Mouse (Mus musculus): ENCODE measurements around the gene Mc1r. TPM values are rescaled to one million over a fixed set of nuclear protein-coding genes. Genes with fewer than 3 reads are reported as not detected.
"Not testable (repeated sequence)": the region's sequence is repeated elsewhere in the genome, so short reads cannot be mapped to it uniquely, and the experiment has no call there.

The Mc1r gene
- polyA plus RNA-seq, 1 experiment from 2014 or later: not detected

DNA sequence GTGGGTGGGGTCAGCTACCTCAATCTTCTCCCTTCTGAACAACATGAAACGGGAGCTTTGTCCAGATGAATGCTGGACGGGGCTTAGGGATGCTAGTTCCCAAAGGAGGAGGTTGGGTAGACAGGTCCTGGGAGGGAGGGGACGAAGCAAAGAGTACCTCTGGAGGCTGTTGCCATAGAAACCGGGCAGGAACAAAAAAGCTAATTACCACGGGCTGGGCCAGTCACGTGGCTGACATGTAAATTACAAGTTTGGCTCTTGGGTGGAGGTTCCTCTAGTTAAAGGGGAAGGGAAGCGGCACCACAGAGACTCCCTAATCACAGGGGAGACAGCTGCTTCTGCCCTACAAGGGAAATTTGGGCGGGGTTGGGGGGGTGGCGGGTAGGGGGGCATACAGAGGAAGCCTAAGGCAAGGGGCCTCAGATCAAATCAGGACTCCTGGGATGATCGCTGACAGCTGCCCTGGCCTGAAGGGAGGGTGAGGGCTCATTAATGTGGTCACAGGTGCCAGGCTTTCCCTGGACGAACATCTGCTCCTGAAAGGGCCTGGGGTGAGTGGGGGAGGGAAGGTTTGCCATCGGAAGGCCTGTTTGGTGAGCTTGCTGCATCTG is 5.8 kb downstream of the Mc1r start:
- WGBS (ENCODE audit: insufficient replicate concordance): 3% methylated on average over 12 of the region's 12 CpGs
- ATAC-seq (ENCODE audit: low read depth): no peak
- Histone ChIP-seq H3K36me3 (no peaks in the 10 kb centered on the region), H3K27me3 (peaks cover 62% of the 10 kb centered on the region), H3K9ac (no peak overlapping the region), H3K27ac (no peak overlapping the region), H3K9me3 (replicated peaks) (no peaks in the 10 kb centered on the region), H3K4me1 (replicated peaks) (peaks cover 81% of the 10 kb centered on the region), H3K4me3 (replicated peaks) (no peak overlapping the region), H3K4me2 (no peak overlapping the region)
- no peak for DNase-seq

DNA sequence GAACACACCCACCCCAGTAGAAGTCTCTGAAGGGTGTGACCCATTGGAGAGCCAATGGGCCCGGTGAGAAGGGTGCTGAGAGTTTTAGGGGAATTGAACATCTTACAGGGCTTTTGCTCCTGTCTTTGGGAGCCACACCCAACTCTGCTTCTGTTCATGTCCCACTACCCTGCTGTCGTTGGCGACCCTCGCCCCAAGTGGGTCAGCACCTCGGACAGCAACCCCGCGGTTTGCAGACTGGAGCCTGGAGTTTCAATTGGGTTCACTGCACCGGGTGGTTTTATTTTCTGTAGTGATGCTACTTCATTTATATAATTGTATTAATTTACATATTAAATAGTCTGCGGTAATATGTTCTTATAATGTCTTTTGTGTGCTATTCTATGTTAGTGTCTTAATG is 7.3 kb downstream of the Mc1r start:
- DNase-seq (no peak), ATAC-seq (ENCODE audit: low read depth) (no peak)
- no peaks in the 10 kb centered on the region for H3K9me3 ChIP-seq (replicated peaks)
- H3K36me3 ChIP-seq: no peaks in the 10 kb centered on the region
- peaks cover 69% of the 10 kb centered on the region for H3K4me1 ChIP-seq (replicated peaks)
- no peak overlapping the region for H3K27ac ChIP-seq
- no peak overlapping the region for H3K4me2 ChIP-seq
- no peak overlapping the region for H3K9ac ChIP-seq
- WGBS (ENCODE audit: insufficient replicate concordance): 6% methylated on average over 9 of the region's 9 CpGs
- H3K4me3 ChIP-seq (replicated peaks): no peak overlapping the region
- peaks cover 50% of the 10 kb centered on the region for H3K27me3 ChIP-seq

DNA sequence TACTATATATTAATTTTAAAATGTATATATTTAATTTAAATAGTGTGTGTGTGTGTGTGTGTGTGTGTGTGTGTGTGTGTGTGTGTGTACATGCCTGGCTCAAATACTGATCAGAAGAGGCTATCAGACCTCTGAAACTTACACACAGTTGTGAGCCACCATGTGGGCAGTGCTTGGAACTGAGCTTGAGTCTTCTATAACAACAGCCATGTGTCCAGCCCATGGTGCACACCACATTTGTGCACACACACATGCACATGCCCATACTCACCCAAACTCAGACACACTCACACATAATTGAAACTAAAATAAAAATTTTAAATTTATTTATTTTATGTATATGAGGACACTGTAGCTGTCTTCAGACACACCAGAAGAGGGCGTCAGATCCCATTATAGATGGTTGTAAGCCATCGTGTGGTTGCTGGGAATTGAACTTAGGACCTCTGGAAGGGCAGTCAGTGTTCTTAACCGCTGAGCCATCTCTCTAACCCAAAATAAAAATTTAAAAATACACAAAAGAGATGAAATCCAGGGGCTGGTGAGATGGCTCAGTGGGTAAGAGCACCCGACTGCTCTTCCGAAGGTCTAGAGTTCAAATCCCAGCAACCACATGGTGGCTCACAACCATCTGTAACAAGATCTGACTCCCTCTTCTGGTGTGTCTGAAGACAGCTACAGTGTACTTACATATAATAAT is 8.2 kb downstream of the Mc1r start:
- H3K4me3 ChIP-seq (replicated peaks); H3K9me3 ChIP-seq (replicated peaks); H3K9ac ChIP-seq; ATAC-seq (ENCODE audit: low read depth); H3K4me2 ChIP-seq; H3K36me3 ChIP-seq; DNase-seq; H3K27ac ChIP-seq: not testable (repeated sequence)
- H3K4me1 ChIP-seq (replicated peaks): peaks cover 60% of the 10 kb centered on the region
- peaks cover 41% of the 10 kb centered on the region for H3K27me3 ChIP-seq
- 66% methylated on average over 5 of the region's 5 CpGs for WGBS (ENCODE audit: insufficient replicate concordance)

DNA sequence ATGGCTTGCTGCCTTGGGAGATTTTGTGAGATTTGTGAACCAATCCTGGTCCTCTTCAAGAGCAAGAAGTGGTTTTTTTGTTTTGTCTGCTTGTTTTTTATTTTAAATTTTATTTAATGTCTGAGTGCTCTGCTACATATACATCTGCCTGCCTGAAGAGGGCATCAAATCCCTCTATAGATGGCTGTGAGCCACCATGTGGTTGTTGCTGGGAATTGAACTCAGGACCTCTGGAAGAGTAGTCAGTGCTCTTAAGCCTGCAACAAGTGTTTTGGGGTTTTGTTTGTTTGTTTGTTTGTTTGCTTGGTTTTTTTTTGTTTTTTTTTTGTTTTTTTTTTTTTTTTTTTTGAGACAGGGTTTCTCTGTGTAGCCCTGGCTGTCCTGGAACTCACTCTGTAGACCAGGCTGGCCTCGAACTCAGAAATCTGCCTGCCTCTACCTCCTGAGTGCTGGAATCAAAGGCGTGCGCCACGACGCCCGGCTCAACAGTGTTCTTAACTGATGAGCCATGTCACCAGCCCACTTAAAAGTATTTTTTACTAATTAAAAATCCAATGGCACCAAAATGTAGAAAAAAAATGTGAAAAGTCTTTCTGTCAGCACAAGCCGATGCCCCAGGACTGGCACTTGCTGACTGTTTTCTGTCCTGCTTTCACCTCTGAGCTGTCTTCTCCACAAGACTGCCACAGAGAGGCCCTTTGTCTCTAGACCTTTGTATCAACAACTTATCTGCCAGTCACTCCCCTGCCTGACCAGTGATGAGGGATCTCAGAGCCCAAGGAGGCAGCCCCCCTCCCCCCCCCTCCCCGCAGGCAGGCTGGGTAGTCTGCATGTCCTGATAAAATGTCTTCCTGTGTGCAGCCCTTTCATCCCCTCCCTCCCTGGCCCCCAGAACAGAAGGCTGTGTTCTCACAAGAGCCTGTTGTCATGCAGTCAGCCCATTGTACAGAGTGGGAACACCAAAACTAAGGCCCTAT is 9.3 kb downstream of the Mc1r start:
- 22% methylated on average over 8 of the region's 8 CpGs for WGBS (ENCODE audit: insufficient replicate concordance)
- Histone ChIP-seq H3K36me3 (no peaks in the 10 kb centered on the region), H3K9me3 (replicated peaks) (no peaks in the 10 kb centered on the region), H3K4me2 (peak overlapping the region; percentile 34), H3K27me3 (peaks cover 30% of the 10 kb centered on the region), H3K9ac (peak overlapping the region; percentile 39; the same call in 1 of the 2 replicates), H3K4me1 (replicated peaks) (peaks cover 50% of the 10 kb centered on the region), H3K4me3 (replicated peaks) (no peak overlapping the region), H3K27ac (peak overlapping the region; percentile 73)
- DNase-seq (peak; percentile 46), ATAC-seq (ENCODE audit: low read depth) (peak; percentile 87)

DNA sequence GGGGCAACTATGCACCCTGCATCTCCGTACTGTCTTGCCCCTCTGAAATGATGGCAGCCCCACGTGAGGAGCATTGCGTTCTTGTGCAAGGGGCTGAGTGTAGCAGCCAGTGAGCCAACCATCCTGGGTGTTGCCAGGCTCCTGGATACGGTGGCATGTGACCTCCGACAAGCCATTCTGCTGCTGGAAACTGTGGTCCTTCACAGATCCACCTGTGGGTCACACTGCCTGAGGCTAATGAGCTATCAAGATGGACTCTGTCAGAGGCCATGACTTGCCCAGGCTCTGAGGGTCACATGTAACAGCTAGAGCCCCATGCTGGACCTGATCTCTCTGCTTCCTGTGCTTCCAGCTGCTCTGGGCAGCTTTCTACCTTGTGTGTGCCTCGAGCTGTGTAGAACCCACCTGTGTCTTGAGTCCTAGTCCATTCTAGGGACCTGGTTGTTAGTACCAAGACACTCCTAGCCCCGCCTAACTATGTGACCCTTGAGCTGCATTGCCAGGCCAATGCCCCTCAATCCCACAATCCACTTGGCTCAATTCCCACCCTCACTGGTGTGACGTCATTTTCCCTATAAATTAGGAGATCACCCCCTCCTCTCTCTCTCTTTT is 10.1 kb downstream of the Mc1r start:
- Histone ChIP-seq H3K4me3 (replicated peaks) (no peak overlapping the region), H3K9ac (peak overlapping the region; percentile 39; the same call in 1 of the 2 replicates), H3K27ac (peak overlapping the region; percentile 69), H3K27me3 (peaks cover 22% of the 10 kb centered on the region), H3K4me2 (peak overlapping the region; percentile 34), H3K4me1 (replicated peaks) (peaks cover 48% of the 10 kb centered on the region), H3K9me3 (replicated peaks) (no peaks in the 10 kb centered on the region), H3K36me3 (no peaks in the 10 kb centered on the region)
- no peak for DNase-seq
- ATAC-seq (ENCODE audit: low read depth): peak; percentile 46
- 54% methylated on average over 8 of the region's 8 CpGs for WGBS (ENCODE audit: insufficient replicate concordance)

DNA sequence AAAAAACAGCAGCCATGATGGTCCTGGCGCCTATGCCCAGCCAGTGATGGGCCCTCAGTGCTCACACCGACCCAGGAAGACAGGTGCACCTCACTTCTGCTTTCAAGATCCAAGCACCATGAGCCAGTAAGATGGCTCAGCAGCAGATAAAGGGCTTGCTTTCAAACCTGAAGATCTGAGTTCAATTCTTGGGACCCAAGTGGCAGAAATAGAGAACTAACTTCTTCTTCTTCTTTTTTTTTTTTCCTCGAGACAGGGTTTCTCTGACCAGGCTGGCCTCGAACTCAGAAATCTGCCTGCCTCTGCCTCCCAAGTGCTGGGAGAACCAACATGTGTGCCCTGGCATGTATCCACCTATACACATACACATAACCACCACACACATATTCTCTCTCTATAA is 12.8 kb downstream of the Mc1r start:
- no peak overlapping the region for H3K4me3 ChIP-seq (replicated peaks)
- DNase-seq (no peak), ATAC-seq (ENCODE audit: low read depth) (no peak)
- H3K4me1 ChIP-seq (replicated peaks): peaks cover 32% of the 10 kb centered on the region
- WGBS (ENCODE audit: insufficient replicate concordance): 61% methylated on average over 4 of the region's 4 CpGs
- H3K27ac ChIP-seq: no peak overlapping the region
- no peaks in the 10 kb centered on the region for H3K36me3 ChIP-seq
- H3K27me3 ChIP-seq: no peaks in the 10 kb centered on the region
- H3K9me3 ChIP-seq (replicated peaks): no peaks in the 10 kb centered on the region
- H3K4me2 ChIP-seq: no peak overlapping the region
- H3K9ac ChIP-seq: no peak overlapping the region

DNA sequence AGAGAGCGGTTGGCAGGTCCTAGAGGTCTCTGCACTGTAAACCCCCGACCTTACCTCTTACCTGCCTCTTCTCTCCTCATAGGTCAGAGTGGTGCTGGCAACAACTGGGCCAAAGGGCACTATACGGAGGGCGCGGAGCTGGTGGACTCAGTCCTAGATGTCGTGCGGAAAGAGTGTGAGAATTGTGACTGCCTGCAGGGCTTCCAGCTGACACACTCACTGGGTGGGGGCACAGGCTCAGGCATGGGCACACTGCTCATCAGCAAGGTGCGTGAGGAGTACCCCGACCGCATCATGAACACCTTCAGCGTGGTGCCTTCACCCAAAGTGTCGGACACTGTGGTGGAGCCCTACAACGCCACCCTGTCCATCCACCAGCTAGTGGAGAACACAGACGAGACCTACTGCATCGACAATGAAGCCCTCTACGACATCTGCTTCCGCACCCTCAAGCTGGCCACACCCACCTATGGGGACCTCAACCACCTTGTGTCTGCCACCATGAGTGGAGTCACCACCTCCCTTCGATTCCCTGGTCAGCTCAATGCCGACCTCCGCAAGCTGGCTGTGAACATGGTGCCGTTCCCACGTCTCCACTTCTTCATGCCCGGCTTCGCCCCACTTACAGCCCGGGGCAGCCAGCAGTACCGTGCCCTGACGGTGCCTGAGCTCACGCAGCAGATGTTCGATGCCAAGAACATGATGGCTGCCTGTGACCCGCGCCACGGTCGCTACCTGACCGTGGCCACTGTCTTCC is 13.8 kb downstream of the Mc1r start:
- no peaks in the 10 kb centered on the region for H3K9me3 ChIP-seq (replicated peaks)
- WGBS (ENCODE audit: insufficient replicate concordance): 84% methylated on average over 34 of the region's 34 CpGs
- H3K27me3 ChIP-seq: no peaks in the 10 kb centered on the region
- DNase-seq: no peak
- no peak overlapping the region for H3K27ac ChIP-seq
- no peak overlapping the region for H3K9ac ChIP-seq
- no peaks in the 10 kb centered on the region for H3K36me3 ChIP-seq
- no peak overlapping the region for H3K4me2 ChIP-seq
- ATAC-seq (ENCODE audit: low read depth): no peak
- peaks cover 32% of the 10 kb centered on the region for H3K4me1 ChIP-seq (replicated peaks)
- H3K4me3 ChIP-seq (replicated peaks): no peak overlapping the region

DNA sequence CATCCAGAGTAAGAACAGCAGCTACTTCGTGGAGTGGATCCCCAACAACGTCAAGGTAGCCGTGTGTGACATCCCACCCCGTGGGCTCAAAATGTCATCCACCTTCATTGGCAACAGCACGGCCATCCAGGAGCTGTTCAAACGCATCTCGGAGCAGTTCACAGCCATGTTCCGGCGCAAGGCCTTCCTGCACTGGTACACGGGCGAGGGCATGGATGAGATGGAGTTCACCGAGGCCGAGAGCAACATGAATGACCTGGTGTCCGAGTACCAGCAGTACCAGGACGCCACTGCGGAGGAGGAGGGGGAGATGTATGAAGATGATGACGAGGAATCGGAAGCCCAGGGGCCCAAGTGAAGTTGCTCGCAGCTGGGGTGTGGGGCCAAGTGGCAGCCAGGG is 14.4 kb downstream of the Mc1r start:
- peaks cover 1% of the 10 kb centered on the region; the same call in 1 of the 2 replicates for H3K9me3 ChIP-seq (replicated peaks)
- no peak overlapping the region for H3K4me3 ChIP-seq (replicated peaks)
- DNase-seq (no peak), ATAC-seq (ENCODE audit: low read depth) (no peak)
- H3K9ac ChIP-seq: no peak overlapping the region
- no peaks in the 10 kb centered on the region for H3K27me3 ChIP-seq
- H3K36me3 ChIP-seq: no peaks in the 10 kb centered on the region
- H3K4me2 ChIP-seq: no peak overlapping the region
- peaks cover 30% of the 10 kb centered on the region for H3K4me1 ChIP-seq (replicated peaks)
- no peak overlapping the region for H3K27ac ChIP-seq
- WGBS (ENCODE audit: insufficient replicate concordance): 73% methylated on average over 19 of the region's 19 CpGs

DNA sequence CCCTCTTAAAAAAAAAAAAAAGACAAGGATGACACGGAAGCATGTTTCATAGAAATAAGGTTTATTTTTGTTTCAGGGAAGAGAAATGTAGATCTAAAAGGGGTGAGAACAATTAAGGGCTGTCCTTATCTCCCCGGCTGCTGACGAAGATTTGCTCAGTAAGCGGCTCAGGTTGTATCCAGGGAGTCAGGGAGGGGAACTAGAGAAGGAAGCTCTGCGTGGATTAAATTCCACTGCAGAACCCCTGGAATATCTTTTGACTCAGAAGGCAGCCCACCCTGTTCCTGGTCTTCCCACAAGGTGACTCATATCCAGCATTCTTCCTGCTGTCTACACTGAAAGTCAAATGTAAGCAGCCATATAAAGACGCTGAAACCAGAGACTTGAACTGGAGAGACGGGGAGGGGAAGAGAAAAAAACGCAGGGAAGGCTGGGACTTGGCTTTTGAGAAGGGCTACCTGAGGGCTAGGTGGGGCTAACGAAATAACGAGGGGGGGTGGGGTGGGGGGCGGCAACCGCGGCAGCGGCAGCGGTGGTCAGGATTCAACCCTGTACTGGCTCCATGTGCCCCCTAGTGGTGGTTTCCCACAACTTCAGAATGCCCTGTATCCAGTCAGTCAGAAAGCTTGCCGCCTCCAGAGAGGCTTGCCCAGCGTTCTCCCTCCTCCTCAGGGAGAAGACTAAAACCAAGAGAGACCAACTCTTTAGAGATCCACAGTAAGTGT is 15.3 kb downstream of the Mc1r start:
- WGBS (ENCODE audit: insufficient replicate concordance): 2% methylated on average over 17 of the region's 17 CpGs
- peak overlapping the region; percentile 51 for H3K4me2 ChIP-seq
- DNase-seq (peak; percentile 57), ATAC-seq (ENCODE audit: low read depth) (peak; percentile 60; the same call in 1 of the 2 replicates)
- peak overlapping the region; percentile 21 for H3K4me3 ChIP-seq (replicated peaks)
- no peak overlapping the region for H3K9ac ChIP-seq
- H3K36me3 ChIP-seq: no peaks in the 10 kb centered on the region
- peaks cover 21% of the 10 kb centered on the region for H3K4me1 ChIP-seq (replicated peaks)
- H3K27ac ChIP-seq: no peak overlapping the region
- H3K27me3 ChIP-seq: no peaks in the 10 kb centered on the region
- peaks cover 10% of the 10 kb centered on the region for H3K9me3 ChIP-seq (replicated peaks)

DNA sequence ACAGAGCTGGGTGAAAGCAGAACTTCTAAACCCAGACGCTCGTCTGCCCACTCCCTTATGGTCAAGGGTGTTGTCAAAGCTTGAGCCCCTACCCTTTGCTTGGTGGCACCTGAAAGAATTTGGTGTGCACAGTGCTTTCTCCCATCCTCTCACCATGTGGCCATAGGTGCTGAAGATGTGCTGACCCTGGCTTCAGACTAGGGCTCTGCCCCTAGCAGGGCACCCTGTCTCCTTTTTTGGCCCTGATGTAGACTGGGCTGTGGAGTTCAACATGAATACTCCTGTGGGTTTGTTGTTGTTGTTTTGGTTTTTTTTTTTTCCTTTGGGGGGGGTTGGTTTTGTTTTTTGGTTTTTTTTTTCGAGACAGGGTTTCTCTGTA is 15.9 kb downstream of the Mc1r start:
- Histone ChIP-seq H3K27me3 (no peaks in the 10 kb centered on the region), H3K9me3 (replicated peaks) (peaks cover 16% of the 10 kb centered on the region), H3K4me2 (peak overlapping the region; percentile 51), H3K27ac (no peak overlapping the region), H3K9ac (no peak overlapping the region), H3K4me1 (replicated peaks) (peaks cover 16% of the 10 kb centered on the region), H3K4me3 (replicated peaks) (no peak overlapping the region), H3K36me3 (no peaks in the 10 kb centered on the region; the same call in 1 of the 2 replicates)
- WGBS (ENCODE audit: insufficient replicate concordance): 10% methylated on average over 3 of the region's 3 CpGs
- ATAC-seq (ENCODE audit: low read depth) (peak; percentile 39; the same call in 1 of the 2 replicates), DNase-seq (no peak)

Measured in liver, embryonic 13.5 days (tissue).